Mouse (Mus musculus): Measurements from ENCODE around the gene Ncoa7. TPM values are rescaled to one million over a fixed set of nuclear protein-coding genes. Genes with fewer than 3 reads are reported as not detected.

Gene Ncoa7
- total RNA-seq, 2 experiments from 2014 or later = 98.8 to 99.0 TPM

GRCm38 (mm10) chr10:30720556-30720955, 82.6 kb downstream of the Ncoa7 start:
- no peak overlapping the region for H3K4me3 ChIP-seq
- TF ChIP-seq CTCF (conservative IDR thresholded peaks at IDR 0.05) = no peak
- H3K27ac ChIP-seq = no peak overlapping the region
- DNase-seq (ENCODE audit: low spot score in 2 of 2) = no peak

GRCm38 (mm10) chr10:30719947-30720346, 83.2 kb downstream of the Ncoa7 start:
- TF ChIP-seq CTCF (conservative IDR thresholded peaks at IDR 0.05) = no peak
- DNase-seq (ENCODE audit: low spot score in 2 of 2) = no peak
- Histone ChIP-seq H3K27ac (no peak overlapping the region), H3K4me3 (no peak overlapping the region)

GRCm38 (mm10) chr10:30718703-30719340, 84.3 kb downstream of the Ncoa7 start:
- no peak overlapping the region for H3K27ac ChIP-seq
- DNase-seq (ENCODE audit: low spot score in 2 of 2) = peak; percentile 32 to 35
- TF ChIP-seq CTCF (conservative IDR thresholded peaks at IDR 0.05) = peak; percentile 88

GRCm38 (mm10) chr10:30716171-30716570, 87.0 kb downstream of the Ncoa7 start:
- no peak overlapping the region for H3K27ac ChIP-seq
- no peak for TF ChIP-seq CTCF (conservative IDR thresholded peaks at IDR 0.05)
- no peak for DNase-seq (ENCODE audit: low spot score in 2 of 2)

More at GRCm38 (mm10) chr10:30718703-30719340, 84.3 kb downstream of the Ncoa7 start:
- no peak overlapping the region for H3K4me3 ChIP-seq

GRCm38 (mm10) chr10:30712540-30712939, 90.6 kb downstream of the Ncoa7 start:
- TF ChIP-seq CTCF (conservative IDR thresholded peaks at IDR 0.05) = no peak
- H3K4me3 ChIP-seq = no peak overlapping the region

More at GRCm38 (mm10) chr10:30716171-30716570, 87.0 kb downstream of the Ncoa7 start:
- no peak overlapping the region for H3K4me3 ChIP-seq

GRCm38 (mm10) chr10:30709846-30710403, 93.2 kb downstream of the Ncoa7 start:
- Histone ChIP-seq H3K27ac (no peak overlapping the region), H3K4me3 (no peak overlapping the region)
- no peak for DNase-seq (ENCODE audit: low spot score in 2 of 2)
- no peak for TF ChIP-seq CTCF (conservative IDR thresholded peaks at IDR 0.05)

More at GRCm38 (mm10) chr10:30712540-30712939, 90.6 kb downstream of the Ncoa7 start:
- no peak for DNase-seq (ENCODE audit: low spot score in 2 of 2)
- H3K27ac ChIP-seq = no peak overlapping the region

- Histone ChIP-seq H3K27ac (no peak overlapping the region), H3K4me3 (no peak overlapping the region)
- TF ChIP-seq CTCF (conservative IDR thresholded peaks at IDR 0.05) = no peak
- no peak for DNase-seq (ENCODE audit: low spot score in 2 of 2)
Measured at GRCm38 (mm10) chr10:30708039-30708438, 95.1 kb downstream of the Ncoa7 start.

- no peak overlapping the region for H3K4me3 ChIP-seq
- no peak for DNase-seq (ENCODE audit: low spot score in 2 of 2)
- H3K27ac ChIP-seq = no peak overlapping the region
- TF ChIP-seq CTCF (conservative IDR thresholded peaks at IDR 0.05) = no peak
Measured at GRCm38 (mm10) chr10:30702663-30703062, 100.5 kb downstream of the Ncoa7 start.

- no peak overlapping the region for H3K27ac ChIP-seq
- DNase-seq (ENCODE audit: low spot score in 2 of 2) = no peak
- no peak overlapping the region for H3K4me3 ChIP-seq
- TF ChIP-seq CTCF (conservative IDR thresholded peaks at IDR 0.05) = no peak
Measured at GRCm38 (mm10) chr10:30686862-30687261, 116.3 kb downstream of the Ncoa7 start.

GRCm38 (mm10) chr10:30683449-30683848, 119.7 kb downstream of the Ncoa7 start:
- Histone ChIP-seq H3K27ac (no peak overlapping the region), H3K4me3 (no peak overlapping the region)
- TF ChIP-seq CTCF (conservative IDR thresholded peaks at IDR 0.05) = no peak
- DNase-seq (ENCODE audit: low spot score in 2 of 2) = no peak

- no peak for TF ChIP-seq CTCF (conservative IDR thresholded peaks at IDR 0.05)
- DNase-seq (ENCODE audit: low spot score in 2 of 2) = no peak
- Histone ChIP-seq H3K4me3 (no peak overlapping the region), H3K27ac (no peak overlapping the region)
Measured at GRCm38 (mm10) chr10:30679756-30680155, 123.4 kb downstream of the Ncoa7 start.

GRCm38 (mm10) chr10:30678051-30678450, 125.1 kb downstream of the Ncoa7 start:
- DNase-seq (ENCODE audit: low spot score in 2 of 2) = no peak
- no peak for TF ChIP-seq CTCF (conservative IDR thresholded peaks at IDR 0.05)
- Histone ChIP-seq H3K4me3 (no peak overlapping the region), H3K27ac (0 out of 2 replicates have a peak overlapping the region, but pooled peaks have one; percentile 1)

- no peak for DNase-seq (ENCODE audit: low spot score in 2 of 2)
- Histone ChIP-seq H3K27ac (no peak overlapping the region), H3K4me3 (no peak overlapping the region)
- TF ChIP-seq CTCF (conservative IDR thresholded peaks at IDR 0.05) = no peak
Measured at GRCm38 (mm10) chr10:30674825-30675224, 128.3 kb downstream of the Ncoa7 start.

GRCm38 (mm10) chr10:30666580-30666979, 136.5 kb downstream of the Ncoa7 start:
- TF ChIP-seq CTCF (conservative IDR thresholded peaks at IDR 0.05) = no peak

More at GRCm38 (mm10) chr10:30666580-30666979, 136.5 kb downstream of the Ncoa7 start:
- Histone ChIP-seq H3K27ac (no peak overlapping the region), H3K4me3 (no peak overlapping the region)
- DNase-seq (ENCODE audit: low spot score in 2 of 2) = no peak

Measured in layer of hippocampus, adult 2 months (tissue).